Comparison of ENCODE assay signal across 20 mouse cellular contexts in genomic region chr11:36469811-36470551, GRCm38 (mm10).
DNase-seq lines count a peak whose midpoint lies in the region; ATAC-seq lines count a peak whose summit lies in the region.
"Had no signal": no experiment of that assay in that cellular context is flagged by ENCODE, and none has a peak within 500 bp of the region (broad histone marks: within the 10 kb centered on the region; RNA-seq: fewer than 3 reads in every experiment).

No protein-coding gene starts in this region.

- no peaks in the 10 kb centered on the region for H3K9me3 ChIP-seq in forebrain, embryonic 13.5 days (replicated peaks)
- no peaks in the 10 kb centered on the region for H3K9me3 ChIP-seq in forebrain, embryonic 11.5 days (ENCODE audit: control insufficient read depth, low read length)
- no peaks in the 10 kb centered on the region for H3K9me3 ChIP-seq in heart, embryonic 16.5 days (replicated peaks; ENCODE audit: control insufficient read depth, low read length)
- no peaks in the 10 kb centered on the region for H3K9me3 ChIP-seq in neural tube, embryonic 14.5 days (ENCODE audit: control insufficient read depth, low read length)
- H3K9me3 ChIP-seq: intestine, embryonic 15.5 days; kidney, embryonic 15.5 days; limb, embryonic 13.5 days; liver, embryonic 15.5 days; neural tube, embryonic 13.5 days had no signal

- no peaks in the 10 kb centered on the region for H3K36me3 ChIP-seq in forebrain, embryonic 13.5 days (ENCODE audit: poor library complexity, severe bottlenecking)
- no peaks in the 10 kb centered on the region for H3K36me3 ChIP-seq in forebrain, embryonic 11.5 days (ENCODE audit: control insufficient read depth, insufficient read depth, low read length)
- H3K36me3 ChIP-seq in heart, embryonic 16.5 days (ENCODE audit: control insufficient read depth, insufficient read depth) = no peaks in the 10 kb centered on the region
- no peaks in the 10 kb centered on the region for H3K36me3 ChIP-seq in neural tube, embryonic 14.5 days (ENCODE audit: control insufficient read depth, insufficient read depth, low read length)
- H3K36me3 ChIP-seq: intestine, embryonic 15.5 days; kidney, embryonic 15.5 days; limb, embryonic 13.5 days; liver, embryonic 15.5 days; neural tube, embryonic 13.5 days had no signal

- no peak overlapping the region; the same call in 1 of the 2 replicates for H3K27ac ChIP-seq in forebrain, embryonic 13.5 days
- H3K27ac ChIP-seq in forebrain, embryonic 11.5 days (ENCODE audit: low read depth, low read length) = no peak overlapping the region
- no peak overlapping the region for H3K27ac ChIP-seq in heart, embryonic 16.5 days (ENCODE audit: low read length)
- no peak overlapping the region for H3K27ac ChIP-seq in neural tube, embryonic 14.5 days (ENCODE audit: low read depth, low read length)
- H3K27ac ChIP-seq: gastrocnemius, adult 2 months; intestine, embryonic 15.5 days; kidney, embryonic 15.5 days; left cerebral cortex, adult 2 months; limb, embryonic 13.5 days; liver, embryonic 15.5 days; neural tube, embryonic 13.5 days had no signal

- H3K27me3 ChIP-seq in forebrain, embryonic 13.5 days = no peaks in the 10 kb centered on the region
- no peaks in the 10 kb centered on the region for H3K27me3 ChIP-seq in forebrain, embryonic 11.5 days (ENCODE audit: control insufficient read depth, insufficient read depth, low read length)
- H3K27me3 ChIP-seq in heart, embryonic 16.5 days (ENCODE audit: control insufficient read depth, insufficient read depth, low read length) = no peaks in the 10 kb centered on the region
- no peaks in the 10 kb centered on the region for H3K27me3 ChIP-seq in neural tube, embryonic 14.5 days (ENCODE audit: control insufficient read depth, insufficient read depth, low read length)
- H3K27me3 ChIP-seq: CH12.LX; intestine, embryonic 15.5 days; kidney, embryonic 15.5 days; limb, embryonic 13.5 days; liver, embryonic 15.5 days; neural tube, embryonic 13.5 days had no signal

- no peak for DNase-seq in forebrain, embryonic 11.5 days (ENCODE audit: low spot score)
- DNase-seq in heart, adult 9 months (ENCODE audit: low spot score in 2 of 2) = no peak
- DNase-seq in neural tube, embryonic 10.5 days (ENCODE audit: extremely low spot score, low spot score) = no peak
- DNase-seq in embryo, embryonic 10.5 days (ENCODE audit: low spot score) = no peak
- no peak for DNase-seq in lung, postnatal 4 days
- DNase-seq: adrenal gland, postnatal 25 days; cerebellum, postnatal 25 days; gastrocnemius, adult 2 months; heart, adult 11 months; lung, postnatal 14 days had no signal

- peaks cover 32% of the 10 kb centered on the region for H3K4me1 ChIP-seq in forebrain, embryonic 13.5 days
- no peaks in the 10 kb centered on the region for H3K4me1 ChIP-seq in forebrain, embryonic 11.5 days (replicated peaks; ENCODE audit: control insufficient read depth, insufficient read depth, low read length)
- H3K4me1 ChIP-seq in heart, embryonic 16.5 days (ENCODE audit: control insufficient read depth, insufficient read depth, low read length) = peaks cover 8% of the 10 kb centered on the region
- no peaks in the 10 kb centered on the region; the same call in 1 of the 2 replicates for H3K4me1 ChIP-seq in neural tube, embryonic 14.5 days (ENCODE audit: control insufficient read depth, insufficient read depth, low read length)
- H3K4me1 ChIP-seq: intestine, embryonic 15.5 days; kidney, embryonic 15.5 days; liver, embryonic 15.5 days had no signal

- no peak overlapping the region for H3K4me3 ChIP-seq in forebrain, embryonic 13.5 days
- no peak overlapping the region for H3K4me3 ChIP-seq in forebrain, embryonic 11.5 days (ENCODE audit: low read depth, low read length)
- H3K4me3 ChIP-seq in heart, embryonic 16.5 days (ENCODE audit: low read length) = peak overlapping the region; percentile 25; the same call in 1 of the 2 replicates
- H3K4me3 ChIP-seq in neural tube, embryonic 14.5 days (ENCODE audit: low read depth, low read length) = no peak overlapping the region
- H3K4me3 ChIP-seq: gastrocnemius, adult 2 months; intestine, embryonic 15.5 days; kidney, embryonic 15.5 days; left cerebral cortex, adult 2 months; limb, embryonic 13.5 days; liver, embryonic 15.5 days; neural tube, embryonic 13.5 days had no signal

- 21% methylated on average over 9 of the region's 9 CpGs for WGBS in forebrain, embryonic 13.5 days
- WGBS in forebrain, embryonic 11.5 days = 48% methylated on average over 9 of the region's 9 CpGs
- 25% methylated on average over 9 of the region's 9 CpGs for WGBS in heart, embryonic 16.5 days
- WGBS in neural tube, embryonic 14.5 days = 54% methylated on average over 9 of the region's 9 CpGs

- no peak overlapping the region for H3K9ac ChIP-seq in forebrain, embryonic 13.5 days
- H3K9ac ChIP-seq in forebrain, embryonic 11.5 days (ENCODE audit: low read length) = no peak overlapping the region
- no peak overlapping the region for H3K9ac ChIP-seq in heart, embryonic 16.5 days (ENCODE audit: low read length)
- no peak overlapping the region for H3K9ac ChIP-seq in neural tube, embryonic 14.5 days (replicated peaks; ENCODE audit: low read depth, low read length)
- H3K9ac ChIP-seq: intestine, embryonic 15.5 days; kidney, embryonic 15.5 days; limb, embryonic 13.5 days; liver, embryonic 15.5 days; neural tube, embryonic 13.5 days had no signal

- 0 out of 2 replicates have a peak overlapping the region, but pooled peaks have one; percentile 15 for H3K4me2 ChIP-seq in forebrain, embryonic 13.5 days
- H3K4me2 ChIP-seq in forebrain, embryonic 11.5 days (ENCODE audit: low read depth, low read length, severe bottlenecking) = no peak overlapping the region
- H3K4me2 ChIP-seq in heart, embryonic 16.5 days (ENCODE audit: low read depth, low read length) = peak overlapping the region; percentile 49
- H3K4me2 ChIP-seq in neural tube, embryonic 14.5 days (ENCODE audit: low read depth, low read length) = no peak overlapping the region
- H3K4me2 ChIP-seq: intestine, embryonic 15.5 days; kidney, embryonic 15.5 days; limb, embryonic 13.5 days; liver, embryonic 15.5 days; neural tube, embryonic 13.5 days had no signal

- ATAC-seq in forebrain, embryonic 13.5 days = peak; percentile 79
- no peak for ATAC-seq in forebrain, embryonic 11.5 days (replicated peaks; ENCODE audit: low FRiP score)
- peak; percentile 58; the same call in 1 of the 2 replicates for ATAC-seq in heart, embryonic 16.5 days (replicated peaks; ENCODE audit: extremely low read depth, insufficient read depth, low FRiP score)
- ATAC-seq in neural tube, embryonic 14.5 days (ENCODE audit: low read depth) = peak; percentile 51; the same call in 1 of the 2 replicates
- ATAC-seq: intestine, embryonic 15.5 days had no signal

Comparison
In these comparisons a context has a peak if more than half of its experiments do, and no peak if none do; other contexts are left out.
1. H3K4me2 ChIP-seq: peak in forebrain, embryonic 13.5 days (single experiment) and heart, embryonic 16.5 days (single experiment); none in forebrain, embryonic 11.5 days (single experiment) and neural tube, embryonic 14.5 days (single experiment).